Mouse (Mus musculus): ENCODE measurements around the gene Metap1. TPM values are rescaled to one million over a fixed set of nuclear protein-coding genes. Genes with fewer than 3 reads are reported as not detected.

Gene Metap1
- polyA plus RNA-seq, 1 experiment from 2014 or later: 60.9 TPM

GRCm38 (mm10) chr3:138517881-138518280 lies 28.6 kb upstream of the Metap1 start:
- 50% methylated on average over 3 of the region's 3 CpGs for WGBS

GRCm38 (mm10) chr3:138515656-138516370 lies 26.5 kb upstream of the Metap1 start:
- no peak overlapping the region for H3K9ac ChIP-seq
- no peak overlapping the region for H3K27ac ChIP-seq (ENCODE audit: low read depth)
- ATAC-seq (ENCODE audit: insufficient read depth) (no peak), DNase-seq (peak; percentile 19)
- 45% methylated on average over 10 of the region's 10 CpGs for WGBS
- no peaks in the 10 kb centered on the region for H3K36me3 ChIP-seq (ENCODE audit: insufficient read depth)
- H3K9me3 ChIP-seq (ENCODE audit: low read depth, low read length): no peaks in the 10 kb centered on the region
- no peak for TF ChIP-seq CTCF (IDR thresholded peaks at IDR 0.05; ENCODE audit: low read depth)
- H3K27me3 ChIP-seq (ENCODE audit: insufficient read depth, low read length): no peaks in the 10 kb centered on the region
- H3K4me3 ChIP-seq (ENCODE audit: low read depth, low read length): no peak overlapping the region
- no peak overlapping the region for H3K4me2 ChIP-seq
- H3K4me1 ChIP-seq (ENCODE audit: insufficient read depth): no peaks in the 10 kb centered on the region

More at GRCm38 (mm10) chr3:138517881-138518280, 28.6 kb upstream of the Metap1 start:
- no peaks in the 10 kb centered on the region for H3K27me3 ChIP-seq (ENCODE audit: insufficient read depth, low read length)
- H3K9me3 ChIP-seq (ENCODE audit: low read depth, low read length): no peaks in the 10 kb centered on the region
- no peaks in the 10 kb centered on the region for H3K4me1 ChIP-seq (ENCODE audit: insufficient read depth)
- peak; percentile 14; the same call in 1 of the 2 replicates for TF ChIP-seq CTCF (IDR thresholded peaks at IDR 0.05; ENCODE audit: low read depth)
- H3K27ac ChIP-seq (ENCODE audit: low read depth): no peak overlapping the region
- H3K36me3 ChIP-seq (ENCODE audit: insufficient read depth): no peaks in the 10 kb centered on the region
- DNase-seq: no peak
- ATAC-seq (ENCODE audit: insufficient read depth): no peak
- H3K4me2 ChIP-seq: no peak overlapping the region
- no peak overlapping the region for H3K9ac ChIP-seq
- no peak overlapping the region for H3K4me3 ChIP-seq (ENCODE audit: low read depth, low read length)

- H3K36me3 ChIP-seq (ENCODE audit: insufficient read depth): no peaks in the 10 kb centered on the region
- no peak overlapping the region for H3K27ac ChIP-seq (ENCODE audit: low read depth)
- no peak overlapping the region for H3K9ac ChIP-seq
- H3K4me3 ChIP-seq (ENCODE audit: low read depth, low read length): no peak overlapping the region
- WGBS: 60% methylated on average over 3 of the region's 3 CpGs
- no peaks in the 10 kb centered on the region for H3K4me1 ChIP-seq (ENCODE audit: insufficient read depth)
- H3K27me3 ChIP-seq (ENCODE audit: insufficient read depth, low read length): no peaks in the 10 kb centered on the region
- H3K9me3 ChIP-seq (ENCODE audit: low read depth, low read length): no peaks in the 10 kb centered on the region
- no peak overlapping the region for H3K4me2 ChIP-seq
- ATAC-seq (ENCODE audit: insufficient read depth) (no peak), DNase-seq (no peak)
- TF ChIP-seq CTCF (IDR thresholded peaks at IDR 0.05; ENCODE audit: low read depth): no peak
Observed at GRCm38 (mm10) chr3:138514749-138515148, 25.4 kb upstream of the Metap1 start.

GRCm38 (mm10) chr3:138513243-138513642 lies 23.9 kb upstream of the Metap1 start:
- TF ChIP-seq CTCF (IDR thresholded peaks at IDR 0.05; ENCODE audit: low read depth): no peak
- Histone ChIP-seq H3K4me2 (no peak overlapping the region), H3K27ac (ENCODE audit: low read depth) (no peak overlapping the region), H3K4me1 (ENCODE audit: insufficient read depth) (no peaks in the 10 kb centered on the region), H3K9me3 (ENCODE audit: low read depth, low read length) (no peaks in the 10 kb centered on the region), H3K27me3 (ENCODE audit: insufficient read depth, low read length) (no peaks in the 10 kb centered on the region), H3K9ac (no peak overlapping the region), H3K36me3 (ENCODE audit: insufficient read depth) (no peaks in the 10 kb centered on the region), H3K4me3 (ENCODE audit: low read depth, low read length) (no peak overlapping the region)
- WGBS: 64% methylated on average over 12 of the region's 12 CpGs
- no peak for ATAC-seq (ENCODE audit: insufficient read depth)
- DNase-seq: no peak

GRCm38 (mm10) chr3:138510471-138510870 lies 21.2 kb upstream of the Metap1 start:
- Histone ChIP-seq H3K4me1 (ENCODE audit: insufficient read depth) (no peaks in the 10 kb centered on the region), H3K9ac (no peak overlapping the region), H3K4me3 (ENCODE audit: low read depth, low read length) (no peak overlapping the region), H3K27ac (ENCODE audit: low read depth) (no peak overlapping the region), H3K4me2 (no peak overlapping the region), H3K27me3 (ENCODE audit: insufficient read depth, low read length) (no peaks in the 10 kb centered on the region), H3K9me3 (ENCODE audit: low read depth, low read length) (no peaks in the 10 kb centered on the region), H3K36me3 (ENCODE audit: insufficient read depth) (no peaks in the 10 kb centered on the region)
- DNase-seq: no peak
- ATAC-seq (ENCODE audit: insufficient read depth): no peak
- no peak for TF ChIP-seq CTCF (IDR thresholded peaks at IDR 0.05; ENCODE audit: low read depth)
- WGBS: 68% methylated on average over 5 of the region's 5 CpGs

GRCm38 (mm10) chr3:138509581-138509980 lies 20.3 kb upstream of the Metap1 start:
- 84% methylated on average over 2 of the region's 2 CpGs for WGBS
- DNase-seq: no peak
- H3K4me3 ChIP-seq (ENCODE audit: low read depth, low read length): no peak overlapping the region
- no peaks in the 10 kb centered on the region for H3K27me3 ChIP-seq (ENCODE audit: insufficient read depth, low read length)
- no peak for ATAC-seq (ENCODE audit: insufficient read depth)
- TF ChIP-seq CTCF (IDR thresholded peaks at IDR 0.05; ENCODE audit: low read depth): no peak
- H3K9me3 ChIP-seq (ENCODE audit: low read depth, low read length): no peaks in the 10 kb centered on the region
- H3K27ac ChIP-seq (ENCODE audit: low read depth): no peak overlapping the region
- H3K4me1 ChIP-seq (ENCODE audit: insufficient read depth): no peaks in the 10 kb centered on the region
- H3K36me3 ChIP-seq (ENCODE audit: insufficient read depth): no peaks in the 10 kb centered on the region
- H3K4me2 ChIP-seq: no peak overlapping the region
- no peak overlapping the region for H3K9ac ChIP-seq

- 50% methylated on average over 6 of the region's 6 CpGs for WGBS
- DNase-seq (peak; percentile 84), ATAC-seq (ENCODE audit: insufficient read depth) (peak; percentile 38; the same call in 1 of the 2 replicates)
- Histone ChIP-seq H3K36me3 (ENCODE audit: insufficient read depth) (no peaks in the 10 kb centered on the region), H3K27ac (ENCODE audit: low read depth) (no peak overlapping the region), H3K27me3 (ENCODE audit: insufficient read depth, low read length) (no peaks in the 10 kb centered on the region), H3K4me1 (ENCODE audit: insufficient read depth) (no peaks in the 10 kb centered on the region), H3K4me2 (no peak overlapping the region), H3K4me3 (ENCODE audit: low read depth, low read length) (no peak overlapping the region), H3K9me3 (ENCODE audit: low read depth, low read length) (no peaks in the 10 kb centered on the region), H3K9ac (no peak overlapping the region)
- peak; percentile 63 for TF ChIP-seq CTCF (IDR thresholded peaks at IDR 0.05; ENCODE audit: low read depth)
Observed at GRCm38 (mm10) chr3:138506749-138507148, 17.4 kb upstream of the Metap1 start.

Data from lung, embryonic 14.5 days (tissue).